Mouse (Mus musculus): Measurements from ENCODE around the gene Ly6g6e. TPM values are rescaled to one million over a fixed set of nuclear protein-coding genes. Genes with fewer than 3 reads are reported as not detected.

The Ly6g6e gene
- polyA plus RNA-seq, 1 experiment: 3.4 TPM

DNA sequence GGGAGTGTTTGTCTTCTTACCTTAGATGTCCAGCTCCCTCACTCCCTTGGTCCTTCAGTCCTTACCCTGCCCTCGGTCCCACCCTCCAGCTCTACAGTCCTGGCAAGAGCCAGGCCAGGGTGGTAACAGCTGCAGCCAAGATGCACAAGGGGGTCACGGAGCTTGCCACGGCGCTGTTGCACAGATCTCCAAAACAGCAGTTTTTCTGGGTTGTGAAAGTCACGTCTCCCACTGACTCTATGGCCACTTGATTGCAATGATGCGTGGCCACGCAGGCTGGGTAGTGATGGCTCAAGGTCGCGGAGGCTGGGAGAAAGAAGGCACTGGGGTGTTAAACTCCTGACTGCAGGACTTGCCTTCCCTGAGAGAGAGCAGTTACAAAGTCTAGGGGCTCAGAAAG, 5.2 kb upstream of the Ly6g6e start:
- H3K4me3 ChIP-seq (ENCODE audit: control insufficient read depth, insufficient read depth, low read length): no peak overlapping the region
- 91% methylated on average over 9 of the region's 9 CpGs for WGBS
- TF ChIP-seq POLR2A (IDR thresholded peaks at IDR 0.05; ENCODE audit: control insufficient read depth, extremely low read depth, insufficient read depth, low read length, poor library complexity): no peak
- no peak for TF ChIP-seq CTCF (IDR thresholded peaks at IDR 0.05; ENCODE audit: borderline replicate concordance, control insufficient read depth, extremely low read depth, insufficient read depth, low read length, poor library complexity)
- no peaks in the 10 kb centered on the region for H3K36me3 ChIP-seq (ENCODE audit: control insufficient read depth, insufficient read depth, low read length)
- no peaks in the 10 kb centered on the region; the same call in 1 of the 2 replicates for H3K27me3 ChIP-seq (ENCODE audit: control insufficient read depth, insufficient read depth, low read length)
- no peak overlapping the region; the same call in 1 of the 2 replicates for H3K27ac ChIP-seq (ENCODE audit: control insufficient read depth, insufficient read depth, low read length)
- DNase-seq: no peak
- peaks cover 32% of the 10 kb centered on the region for H3K4me1 ChIP-seq (replicated peaks; ENCODE audit: control insufficient read depth, insufficient read depth, low read length)

GRCm38 (mm10) chr17:35074097-35074496, 2.6 kb upstream of the Ly6g6e start:
- Histone ChIP-seq H3K27me3 (ENCODE audit: control insufficient read depth, insufficient read depth, low read length) (no peaks in the 10 kb centered on the region; the same call in 1 of the 2 replicates), H3K4me1 (replicated peaks; ENCODE audit: control insufficient read depth, insufficient read depth, low read length) (peaks cover 43% of the 10 kb centered on the region), H3K27ac (ENCODE audit: control insufficient read depth, insufficient read depth, low read length) (no peak overlapping the region), H3K4me3 (ENCODE audit: control insufficient read depth, insufficient read depth, low read length) (no peak overlapping the region), H3K36me3 (ENCODE audit: control insufficient read depth, insufficient read depth, low read length) (no peaks in the 10 kb centered on the region)
- WGBS: 8% methylated on average over 17 of the region's 17 CpGs
- TF ChIP-seq CTCF (IDR thresholded peaks at IDR 0.05; ENCODE audit: borderline replicate concordance, control insufficient read depth, extremely low read depth, insufficient read depth, low read length, poor library complexity) (no peak), POLR2A (IDR thresholded peaks at IDR 0.05; ENCODE audit: control insufficient read depth, extremely low read depth, insufficient read depth, low read length, poor library complexity) (no peak)
- peak; percentile 25 for DNase-seq

DNA sequence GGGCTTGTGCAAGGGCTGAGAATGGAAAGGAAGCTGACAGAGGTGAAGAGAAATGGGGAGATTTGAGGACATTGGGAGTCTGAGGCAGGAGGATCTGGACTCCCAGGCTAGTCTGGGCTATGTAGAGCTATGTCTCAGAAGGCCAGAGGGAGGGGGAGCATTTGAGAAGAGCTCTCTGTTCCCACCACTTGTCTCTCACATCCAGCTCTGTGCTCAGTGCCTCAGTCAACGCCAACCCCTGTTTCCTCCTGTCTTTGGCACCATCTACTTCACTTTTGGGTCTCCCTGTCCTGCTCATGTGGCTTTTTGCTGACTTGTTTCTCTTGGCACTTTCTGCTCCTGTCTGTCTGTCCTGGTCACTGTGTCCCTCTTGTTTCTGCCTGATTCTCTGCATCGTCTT, 583 bp downstream of the Ly6g6e start:
- no peak for TF ChIP-seq POLR2A (IDR thresholded peaks at IDR 0.05; ENCODE audit: control insufficient read depth, extremely low read depth, insufficient read depth, low read length, poor library complexity)
- no peak for TF ChIP-seq CTCF (IDR thresholded peaks at IDR 0.05; ENCODE audit: borderline replicate concordance, control insufficient read depth, extremely low read depth, insufficient read depth, low read length, poor library complexity)
- no peak for DNase-seq

DNA sequence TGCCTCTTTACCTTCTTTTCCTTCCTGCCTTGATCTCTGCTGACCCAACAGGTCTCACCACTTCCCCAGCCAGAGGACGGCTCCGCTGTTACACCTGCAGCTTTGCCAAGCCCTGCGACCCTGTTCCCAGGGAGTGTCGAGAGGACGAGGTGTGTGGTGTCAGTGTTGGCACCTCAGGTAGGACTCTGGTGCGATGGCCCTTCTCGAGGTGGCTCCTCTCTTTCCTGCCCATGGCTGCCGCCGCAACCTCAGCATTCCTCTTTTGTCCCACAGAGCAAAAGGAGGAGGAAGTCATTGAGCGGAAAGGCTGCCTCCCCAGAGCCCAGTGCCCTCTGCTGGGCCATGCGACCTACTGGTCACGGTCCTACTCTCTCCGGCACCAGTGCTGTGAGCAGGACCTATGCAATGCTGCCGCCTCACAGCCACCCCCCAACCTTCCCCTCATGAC, 1.1 kb downstream of the Ly6g6e start, which contains the start of gene Ly6g6d:
TSS of gene Ly6g6d (minus strand) at position 280 of the 448 bp plus-strand sequence.
- H3K27ac ChIP-seq (ENCODE audit: control insufficient read depth, insufficient read depth, low read length): no peak within 1 kb of the TSS

More for the DNA sequence above, 583 bp downstream of the Ly6g6e start:
- 17% methylated on average over 2 of the region's 2 CpGs for whole genome bisulfite sequencing
- Histone ChIP-seq H3K27ac (ENCODE audit: control insufficient read depth, insufficient read depth, low read length) (no peak overlapping the region), H3K27me3 (ENCODE audit: control insufficient read depth, insufficient read depth, low read length) (no peaks in the 10 kb centered on the region; the same call in 1 of the 2 replicates), H3K4me3 (ENCODE audit: control insufficient read depth, insufficient read depth, low read length) (no peak overlapping the region), H3K4me1 (replicated peaks; ENCODE audit: control insufficient read depth, insufficient read depth, low read length) (peaks cover 26% of the 10 kb centered on the region), H3K36me3 (ENCODE audit: control insufficient read depth, insufficient read depth, low read length) (no peaks in the 10 kb centered on the region)

DNA sequence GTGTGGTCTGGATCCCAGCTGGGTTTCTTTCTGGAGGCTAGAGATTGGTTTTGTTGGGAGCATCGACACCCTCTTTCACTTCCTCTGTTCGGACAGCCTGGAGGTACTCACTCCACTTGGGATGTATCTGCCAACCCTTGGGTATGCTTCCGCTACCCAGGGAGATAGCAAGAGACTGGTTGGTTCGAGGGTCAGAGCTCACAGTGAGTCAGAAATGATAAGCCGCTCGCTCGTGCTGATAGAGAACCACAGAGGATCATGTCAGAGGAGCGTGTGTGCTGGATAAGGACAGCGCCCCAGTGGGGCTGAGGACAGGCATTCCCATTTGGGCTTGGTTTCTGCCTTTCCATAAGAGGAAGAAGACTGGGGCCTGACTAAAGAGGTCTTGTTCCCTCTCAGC, 3.1 kb downstream of the Ly6g6e start:
- H3K4me1 ChIP-seq (replicated peaks; ENCODE audit: control insufficient read depth, insufficient read depth, low read length): peaks cover 17% of the 10 kb centered on the region; the same call in 1 of the 2 replicates
- TF ChIP-seq CTCF (IDR thresholded peaks at IDR 0.05; ENCODE audit: borderline replicate concordance, control insufficient read depth, extremely low read depth, insufficient read depth, low read length, poor library complexity): no peak
- no peak for TF ChIP-seq POLR2A (IDR thresholded peaks at IDR 0.05; ENCODE audit: control insufficient read depth, extremely low read depth, insufficient read depth, low read length, poor library complexity)
- H3K27me3 ChIP-seq (ENCODE audit: control insufficient read depth, insufficient read depth, low read length): no peaks in the 10 kb centered on the region; the same call in 1 of the 2 replicates
- no peak overlapping the region for H3K27ac ChIP-seq (ENCODE audit: control insufficient read depth, insufficient read depth, low read length)
- H3K36me3 ChIP-seq (ENCODE audit: control insufficient read depth, insufficient read depth, low read length): no peaks in the 10 kb centered on the region
- H3K4me3 ChIP-seq (ENCODE audit: control insufficient read depth, insufficient read depth, low read length): no peak overlapping the region
- 77% methylated on average over 9 of the region's 9 CpGs for WGBS
- no peak for DNase-seq

More for the DNA sequence above, 1.1 kb downstream of the Ly6g6e start, which contains the start of gene Ly6g6d:
- DNase-seq: no peak
- 0 out of 2 replicates have a peak, but pooled peaks have one; percentile 14 for TF ChIP-seq CTCF (IDR thresholded peaks at IDR 0.05; ENCODE audit: borderline replicate concordance, control insufficient read depth, extremely low read depth, insufficient read depth, low read length, poor library complexity)
- no peak for TF ChIP-seq POLR2A (IDR thresholded peaks at IDR 0.05; ENCODE audit: control insufficient read depth, extremely low read depth, insufficient read depth, low read length, poor library complexity)
- H3K4me1 ChIP-seq (replicated peaks; ENCODE audit: control insufficient read depth, insufficient read depth, low read length): peaks cover 26% of the 10 kb centered on the region
- H3K36me3 ChIP-seq (ENCODE audit: control insufficient read depth, insufficient read depth, low read length): no peaks in the 10 kb centered on the region
- H3K27me3 ChIP-seq (ENCODE audit: control insufficient read depth, insufficient read depth, low read length): no peaks in the 10 kb centered on the region; the same call in 1 of the 2 replicates
- WGBS: 6% methylated on average over 14 of the region's 14 CpGs
- H3K4me3 ChIP-seq (ENCODE audit: control insufficient read depth, insufficient read depth, low read length): no peak within 1 kb of the TSS

GRCm38 (mm10) chr17:35080248-35080647, 3.5 kb downstream of the Ly6g6e start:
- Histone ChIP-seq H3K4me3 (ENCODE audit: control insufficient read depth, insufficient read depth, low read length) (no peak overlapping the region), H3K27me3 (ENCODE audit: control insufficient read depth, insufficient read depth, low read length) (no peaks in the 10 kb centered on the region; the same call in 1 of the 2 replicates), H3K36me3 (ENCODE audit: control insufficient read depth, insufficient read depth, low read length) (no peaks in the 10 kb centered on the region), H3K4me1 (replicated peaks; ENCODE audit: control insufficient read depth, insufficient read depth, low read length) (peaks cover 17% of the 10 kb centered on the region; the same call in 1 of the 2 replicates), H3K27ac (ENCODE audit: control insufficient read depth, insufficient read depth, low read length) (no peak overlapping the region)
- TF ChIP-seq POLR2A (IDR thresholded peaks at IDR 0.05; ENCODE audit: control insufficient read depth, extremely low read depth, insufficient read depth, low read length, poor library complexity) (no peak), CTCF (IDR thresholded peaks at IDR 0.05; ENCODE audit: borderline replicate concordance, control insufficient read depth, extremely low read depth, insufficient read depth, low read length, poor library complexity) (no peak)
- DNase-seq: no peak
- 77% methylated on average over 6 of the region's 6 CpGs for WGBS

Measured in thymus, adult 2 months (tissue).